Mouse (Mus musculus): ENCODE measurements at regions not wholly inside any gene's neighbourhood (a gene's known extent, or its start where the extent isn't known, plus 50 kb on each side); places are given as distances from the start of the nearest gene placed in this dataset.

GRCm38 (mm10) chr14:105783428-105783827 is 113.2 kb downstream of the Spry2 start:
- in situ Hi-C loops (cut with MboI, MseI) = no loop called here

- in situ Hi-C loops (cut with MboI, MseI) = no loop called here
Observed at GRCm38 (mm10) chr14:105779760-105780159, 116.9 kb downstream of the Spry2 start.

- in situ Hi-C loops (cut with MboI, MseI) = no loop called here
Observed at GRCm38 (mm10) chr14:105779349-105779748, 117.3 kb downstream of the Spry2 start.

- in situ Hi-C loops (cut with MboI, MseI) = no loop called here
Observed at GRCm38 (mm10) chr14:105773674-105774073, 122.9 kb downstream of the Spry2 start.

GRCm38 (mm10) chr14:105767100-105767499 is 129.5 kb downstream of the Spry2 start:
- in situ Hi-C loops (cut with MboI, MseI) = no loop called here

- in situ Hi-C loops (cut with MboI, MseI) = no loop called here
Observed at GRCm38 (mm10) chr14:105752509-105753375, 143.9 kb downstream of the Spry2 start.

GRCm38 (mm10) chr14:105751762-105752161 is 144.9 kb downstream of the Spry2 start:
- in situ Hi-C loops (cut with MboI, MseI) = no loop called here

GRCm38 (mm10) chr14:105744578-105744977 is 152.0 kb downstream of the Spry2 start:
- in situ Hi-C loops (cut with MboI, MseI) = loop anchor here (25.0 kb wide), 1 partner anchor 807 kb away; no protein-coding TSS in a partner anchor

GRCm38 (mm10) chr14:105744125-105744524 is 152.5 kb downstream of the Spry2 start:
- in situ Hi-C loops (cut with MboI, MseI) = loop anchor here (25.0 kb wide), 1 partner anchor 807 kb away; no protein-coding TSS in a partner anchor

GRCm38 (mm10) chr14:105740889-105741288 is 155.7 kb downstream of the Spry2 start:
- in situ Hi-C loops (cut with MboI, MseI) = loop anchor here (25.0 kb wide), 1 partner anchor 804 kb away; no protein-coding TSS in a partner anchor

- in situ Hi-C loops (cut with MboI, MseI) = loop anchor here (25.0 kb wide), 1 partner anchor 801 kb away; no protein-coding TSS in a partner anchor
Observed at GRCm38 (mm10) chr14:105738568-105738967, 158.1 kb downstream of the Spry2 start.

GRCm38 (mm10) chr14:105736352-105736751 is 160.3 kb downstream of the Spry2 start:
- in situ Hi-C loops (cut with MboI, MseI) = loop anchor here (25.0 kb wide), 1 partner anchor 799 kb away; no protein-coding TSS in a partner anchor

- in situ Hi-C loops (cut with MboI, MseI) = loop anchor here (25.0 kb wide), 1 partner anchor 797 kb away; no protein-coding TSS in a partner anchor
Observed at GRCm38 (mm10) chr14:105734291-105734690, 162.3 kb downstream of the Spry2 start.

- in situ Hi-C loops (cut with MboI, MseI) = loop anchor here (25.0 kb wide), 1 partner anchor 796 kb away; no protein-coding TSS in a partner anchor
Observed at GRCm38 (mm10) chr14:105733013-105733728, 163.4 kb downstream of the Spry2 start.

- in situ Hi-C loops (cut with MboI, MseI) = loop anchor here (25.0 kb wide), 1 partner anchor 795 kb away; no protein-coding TSS in a partner anchor
Observed at GRCm38 (mm10) chr14:105732221-105733012, 164.2 kb downstream of the Spry2 start.

- in situ Hi-C loops (cut with MboI, MseI) = loop anchor here (25.0 kb wide), 1 partner anchor 793 kb away; no protein-coding TSS in a partner anchor
Observed at GRCm38 (mm10) chr14:105730786-105731185, 165.8 kb downstream of the Spry2 start.

- in situ Hi-C loops (cut with MboI, MseI) = loop anchor here (25.0 kb wide), 1 partner anchor 792 kb away; no protein-coding TSS in a partner anchor
Observed at GRCm38 (mm10) chr14:105728841-105729240, 167.8 kb downstream of the Spry2 start.

- in situ Hi-C loops (cut with MboI, MseI) = loop anchor here (25.0 kb wide), 1 partner anchor 788 kb away; no protein-coding TSS in a partner anchor
Observed at GRCm38 (mm10) chr14:105725741-105726140, 170.9 kb downstream of the Spry2 start.

GRCm38 (mm10) chr14:105722923-105723322 is 173.7 kb downstream of the Spry2 start:
- in situ Hi-C loops (cut with MboI, MseI) = no loop called here

- in situ Hi-C loops (cut with MboI, MseI) = no loop called here
Observed at GRCm38 (mm10) chr14:105721576-105721975, 175.0 kb downstream of the Spry2 start.
